Mouse (Mus musculus) embryonic facial prominence, embryonic 15.5 days (tissue): ENCODE data around the gene Aaed1. TPM values are rescaled to one million over a fixed set of nuclear protein-coding genes. Genes with fewer than 3 reads are reported as not detected.

Experiments
- ATAC-seq: fragments of 200-750 bp; cut with Nextera tagmentation; 2 replicates; pipeline ENCODE4 v1.8.0; 2017; ENCODE audit warnings: low read depth, moderate TSS enrichment; ENCODE audit not compliant: insufficient number of reproducible peaks, low FRiP score, low TSS enrichment
- H3K27ac ChIP-seq: fragments of 300-500 bp; sonication (generic); replicated peaks from 2 replicates; pipeline ENCODE4 v1.5.1; 2015; ENCODE audit warnings: mild to moderate bottlenecking, inconsistent platforms
- H3K27me3 ChIP-seq: fragments of 300-500 bp; sonication (generic); 2 replicates; pipeline ENCODE4 v1.6.1; 2015; ENCODE audit warnings: inconsistent platforms
- H3K36me3 ChIP-seq: fragments of 300-500 bp; sonication (generic); 2 replicates; pipeline ENCODE4 v1.6.1; 2015; ENCODE audit warnings: mild to moderate bottlenecking, inconsistent platforms
- H3K4me1 ChIP-seq: fragments of 300-500 bp; sonication (generic); 2 replicates; pipeline ENCODE4 v1.6.1; 2015; ENCODE audit warnings: inconsistent platforms
- H3K4me2 ChIP-seq: fragments of 300-500 bp; sonication (generic); replicated peaks from 2 replicates; pipeline ENCODE4 v1.6.1; 2015; ENCODE audit warnings: mild to moderate bottlenecking, inconsistent platforms
- H3K4me3 ChIP-seq: fragments of 300-500 bp; sonication (generic); replicated peaks from 2 replicates; pipeline ENCODE4 v1.5.1; 2015; ENCODE audit warnings: mild to moderate bottlenecking, inconsistent platforms
- H3K9ac ChIP-seq: fragments of 300-500 bp; sonication (generic); 2 replicates; pipeline ENCODE4 v1.6.1; 2015; ENCODE audit warnings: inconsistent platforms
- H3K9me3 ChIP-seq: fragments of 300-500 bp; sonication (generic); replicated peaks from 2 replicates; pipeline ENCODE4 v1.6.1; 2016; ENCODE audit warnings: inconsistent platforms
- WGBS: fragments of 180-500 bp; shearing (Covaris S2); methylation state at CpG from one replicate; pipeline ENCODE4 v1.1.7; 2015; 5-methylcytosine and 5-hydroxymethylcytosine counted together
- polyA plus RNA-seq: library from polyadenylated mRNA; unstranded; fragments of >200 nt; fragmentation: Nextera tagmentation; extraction: Ambion mirVana; gene quantifications from 2 replicates; pipeline ENCODE4 v1.2.1, GENCODE M21; 2015

Gene Aaed1
- polyA plus RNA-seq, 1 experiment from 2014 or later, result 45.8 TPM

GRCm38 (mm10) chr13:64332321-64332720, 19.8 kb upstream of the Aaed1 start:
- no peaks in the 10 kb centered on the region for H3K9me3 ChIP-seq
- no peaks in the 10 kb centered on the region for H3K27me3 ChIP-seq
- no peak overlapping the region for H3K4me3 ChIP-seq
- 66% methylated on average over 6 of the region's 6 CpGs for WGBS
- H3K4me1 ChIP-seq, result no peaks in the 10 kb centered on the region
- no peak overlapping the region for H3K4me2 ChIP-seq
- no peak overlapping the region for H3K27ac ChIP-seq
- no peak overlapping the region for H3K9ac ChIP-seq
- no peaks in the 10 kb centered on the region for H3K36me3 ChIP-seq
- no peak for ATAC-seq

GRCm38 (mm10) chr13:64322561-64323281, 10.2 kb upstream of the Aaed1 start:
- no peak overlapping the region for H3K9ac ChIP-seq
- H3K36me3 ChIP-seq, result no peaks in the 10 kb centered on the region
- no peaks in the 10 kb centered on the region for H3K4me1 ChIP-seq
- no peak for ATAC-seq
- no peak overlapping the region for H3K27ac ChIP-seq
- WGBS, result 77% methylated on average over 8 of the region's 8 CpGs
- no peak overlapping the region for H3K4me2 ChIP-seq
- H3K9me3 ChIP-seq, result no peaks in the 10 kb centered on the region
- no peak overlapping the region for H3K4me3 ChIP-seq
- no peaks in the 10 kb centered on the region for H3K27me3 ChIP-seq

- Histone ChIP-seq H3K9me3 (no peaks in the 10 kb centered on the region), H3K9ac (no peak overlapping the region), H3K4me1 (no peaks in the 10 kb centered on the region), H3K27me3 (no peaks in the 10 kb centered on the region), H3K27ac (no peak overlapping the region), H3K4me3 (no peak overlapping the region), H3K4me2 (no peak overlapping the region), H3K36me3 (no peaks in the 10 kb centered on the region)
- no peak for ATAC-seq
- WGBS, result 76% methylated on average over 8 of the region's 8 CpGs
Measured at GRCm38 (mm10) chr13:64320334-64320733, 7.8 kb upstream of the Aaed1 start.

- no peak for ATAC-seq
- H3K9me3 ChIP-seq, result no peaks in the 10 kb centered on the region
Measured at GRCm38 (mm10) chr13:64319782-64320181, 7.3 kb upstream of the Aaed1 start.

GRCm38 (mm10) chr13:64318355-64318754, 5.8 kb upstream of the Aaed1 start:
- Histone ChIP-seq H3K4me2 (no peak overlapping the region), H3K27ac (no peak overlapping the region), H3K36me3 (no peaks in the 10 kb centered on the region), H3K4me1 (no peaks in the 10 kb centered on the region), H3K9ac (no peak overlapping the region), H3K4me3 (no peak overlapping the region), H3K9me3 (no peaks in the 10 kb centered on the region), H3K27me3 (no peaks in the 10 kb centered on the region)
- ATAC-seq, result no peak
- 63% methylated on average over 2 of the region's 2 CpGs for WGBS

More at GRCm38 (mm10) chr13:64319782-64320181, 7.3 kb upstream of the Aaed1 start:
- Histone ChIP-seq H3K9ac (no peak overlapping the region), H3K36me3 (no peaks in the 10 kb centered on the region), H3K27ac (no peak overlapping the region), H3K27me3 (no peaks in the 10 kb centered on the region), H3K4me3 (no peak overlapping the region), H3K4me2 (no peak overlapping the region), H3K4me1 (no peaks in the 10 kb centered on the region)

GRCm38 (mm10) chr13:64315483-64316050, 3.1 kb upstream of the Aaed1 start:
- no peaks in the 10 kb centered on the region for H3K27me3 ChIP-seq
- no peak overlapping the region for H3K4me2 ChIP-seq
- H3K9ac ChIP-seq, result no peak overlapping the region
- H3K9me3 ChIP-seq, result no peaks in the 10 kb centered on the region
- 2% methylated on average over 3 of the region's 3 CpGs for WGBS
- ATAC-seq, result no peak
- H3K4me1 ChIP-seq, result peaks cover 16% of the 10 kb centered on the region; the same call in 1 of the 2 replicates
- H3K27ac ChIP-seq, result no peak overlapping the region
- no peaks in the 10 kb centered on the region for H3K36me3 ChIP-seq
- H3K4me3 ChIP-seq, result no peak overlapping the region

GRCm38 (mm10) chr13:64314041-64314440, 1.5 kb upstream of the Aaed1 start:
- H3K27ac ChIP-seq, result no peak overlapping the region
- no peak overlapping the region for H3K9ac ChIP-seq
- WGBS, result 62% methylated on average over 3 of the region's 3 CpGs
- no peaks in the 10 kb centered on the region for H3K36me3 ChIP-seq
- H3K4me3 ChIP-seq, result no peak overlapping the region
- no peak overlapping the region for H3K4me2 ChIP-seq
- H3K9me3 ChIP-seq, result no peaks in the 10 kb centered on the region
- H3K4me1 ChIP-seq, result peaks cover 16% of the 10 kb centered on the region; the same call in 1 of the 2 replicates
- no peaks in the 10 kb centered on the region for H3K27me3 ChIP-seq
- no peak for ATAC-seq

GRCm38 (mm10) chr13:64312916-64313289, 393 bp upstream of the Aaed1 start:
- H3K4me2 ChIP-seq, result peak overlapping the region; percentile 63
- no peaks in the 10 kb centered on the region for H3K9me3 ChIP-seq
- ATAC-seq, result no peak
- H3K36me3 ChIP-seq, result peaks cover 1% of the 10 kb centered on the region; the same call in 1 of the 2 replicates
- peak overlapping the region; percentile 13 for H3K27ac ChIP-seq
- 2% methylated on average over 2 of the region's 2 CpGs for WGBS
- H3K4me1 ChIP-seq, result peaks cover 16% of the 10 kb centered on the region; the same call in 1 of the 2 replicates
- no peak overlapping the region for H3K9ac ChIP-seq
- H3K27me3 ChIP-seq, result no peaks in the 10 kb centered on the region
- H3K4me3 ChIP-seq, result peak overlapping the region; percentile 81

GRCm38 (mm10) chr13:64311266-64311665, 1.2 kb downstream of the Aaed1 start:
- Histone ChIP-seq H3K4me1 (peaks cover 16% of the 10 kb centered on the region; the same call in 1 of the 2 replicates), H3K4me3 (peak overlapping the region; percentile 81), H3K4me2 (peak overlapping the region; percentile 63), H3K9me3 (no peaks in the 10 kb centered on the region), H3K27me3 (no peaks in the 10 kb centered on the region), H3K9ac (no peak overlapping the region), H3K27ac (0 out of 2 replicates have a peak overlapping the region, but pooled peaks have one; percentile 19), H3K36me3 (peaks cover 2% of the 10 kb centered on the region)
- ATAC-seq, result no peak
- WGBS, result 58% methylated on average over 1 of the region's 1 CpGs

- Histone ChIP-seq H3K27ac (no peak overlapping the region), H3K4me2 (no peak overlapping the region), H3K27me3 (no peaks in the 10 kb centered on the region), H3K9me3 (no peaks in the 10 kb centered on the region), H3K4me1 (peaks cover 16% of the 10 kb centered on the region; the same call in 1 of the 2 replicates), H3K9ac (no peak overlapping the region), H3K36me3 (peaks cover 2% of the 10 kb centered on the region), H3K4me3 (no peak overlapping the region)
- no peak for ATAC-seq
- 77% methylated on average over 6 of the region's 6 CpGs for WGBS
Measured at GRCm38 (mm10) chr13:64310585-64310984, 1.9 kb downstream of the Aaed1 start.

- no peak for ATAC-seq
- Histone ChIP-seq H3K4me2 (no peak overlapping the region), H3K9me3 (no peaks in the 10 kb centered on the region), H3K4me1 (peaks cover 16% of the 10 kb centered on the region; the same call in 1 of the 2 replicates), H3K4me3 (no peak overlapping the region), H3K9ac (no peak overlapping the region), H3K27ac (no peak overlapping the region), H3K36me3 (peaks cover 4% of the 10 kb centered on the region), H3K27me3 (no peaks in the 10 kb centered on the region)
- 77% methylated on average over 11 of the region's 11 CpGs for WGBS
Measured at GRCm38 (mm10) chr13:64309842-64310241, 2.7 kb downstream of the Aaed1 start.
